Mouse (Mus musculus) A20 (cell line): ENCODE measurements around the gene Calr3.

Source experiments
- DNase-seq: peaks from one replicate; pipeline ENCODE4 v3.0.0-alpha.2; 2011; ENCODE audit warnings: low read depth, low spot score

The Calr3 gene

DNA sequence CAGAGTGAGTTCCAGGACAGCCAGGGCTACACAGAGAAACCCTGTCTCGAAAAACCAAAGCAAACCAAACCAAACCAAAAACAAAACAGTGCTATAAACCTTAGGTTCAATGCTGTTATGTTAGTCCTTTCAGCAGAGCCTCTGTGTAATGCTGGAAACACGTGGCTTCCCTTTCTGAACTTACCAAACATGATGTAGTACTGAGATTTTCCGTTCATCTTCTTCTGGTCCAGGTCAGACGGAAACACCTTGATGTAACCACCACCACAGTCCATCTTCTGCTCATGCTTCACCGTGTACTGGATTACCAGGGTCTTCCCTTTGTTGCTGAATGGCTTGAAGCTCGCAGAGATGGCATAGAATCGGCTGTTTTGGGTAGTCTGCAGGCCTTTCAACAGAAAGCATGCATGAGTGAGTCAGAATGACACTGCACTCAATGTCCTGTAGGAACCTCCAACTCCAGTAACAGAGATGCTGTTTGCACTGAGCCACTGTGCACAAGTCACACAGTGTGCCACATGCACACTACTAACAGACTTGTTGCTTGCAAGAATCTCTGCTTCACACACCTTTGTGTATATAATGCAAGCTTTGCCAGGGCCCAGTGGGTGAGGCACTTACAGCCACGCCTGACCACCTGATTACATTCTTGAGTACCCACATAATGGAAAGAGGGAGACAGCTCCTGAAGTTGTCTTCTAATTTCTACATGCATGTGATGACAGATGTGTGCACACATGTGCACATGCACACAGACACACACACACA, 5.2 kb downstream of the Calr3 start:
- no peak for DNase-seq

DNA sequence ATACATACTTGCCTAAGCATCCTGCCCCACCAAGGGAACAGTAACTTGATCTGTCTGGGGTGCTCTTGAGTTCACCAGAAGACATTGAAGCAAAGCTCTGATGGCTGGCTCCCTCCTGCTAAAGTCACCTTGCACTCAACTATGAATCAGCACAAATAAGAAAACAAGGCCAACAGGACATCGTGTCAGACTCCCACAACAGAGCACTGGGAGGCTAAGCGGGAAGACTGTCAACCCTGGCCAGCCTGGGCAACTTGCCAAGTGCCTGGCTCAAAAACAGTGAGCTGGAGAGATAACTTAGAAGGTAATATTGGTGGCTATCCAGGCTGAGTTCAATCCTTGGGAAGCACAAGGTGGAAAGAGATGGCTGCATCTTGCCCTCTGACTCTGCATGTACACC, 8.7 kb downstream of the Calr3 start:
- no peak for DNase-seq

DNA sequence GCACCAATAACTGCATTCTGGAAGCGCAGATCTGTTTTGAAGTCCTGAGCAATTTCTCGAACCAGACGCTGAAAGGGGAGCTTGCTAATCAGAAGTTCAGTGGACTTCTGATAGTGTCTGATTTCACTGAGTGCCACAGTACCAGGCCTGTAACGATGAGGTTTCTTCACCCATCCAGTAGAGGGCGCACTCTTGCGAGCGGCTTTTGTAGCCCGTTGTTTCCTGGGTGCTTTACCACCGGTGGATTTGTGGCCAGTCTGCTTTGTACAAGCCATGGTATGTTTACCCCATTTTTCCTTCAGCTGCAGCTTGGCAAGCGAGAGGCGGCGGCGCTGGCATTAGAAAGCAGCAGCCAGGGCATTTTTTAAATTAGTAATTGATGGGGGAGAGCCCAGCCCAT, 14.0 kb downstream of the Calr3 start:
- DNase-seq, result peak; percentile 42

DNA sequence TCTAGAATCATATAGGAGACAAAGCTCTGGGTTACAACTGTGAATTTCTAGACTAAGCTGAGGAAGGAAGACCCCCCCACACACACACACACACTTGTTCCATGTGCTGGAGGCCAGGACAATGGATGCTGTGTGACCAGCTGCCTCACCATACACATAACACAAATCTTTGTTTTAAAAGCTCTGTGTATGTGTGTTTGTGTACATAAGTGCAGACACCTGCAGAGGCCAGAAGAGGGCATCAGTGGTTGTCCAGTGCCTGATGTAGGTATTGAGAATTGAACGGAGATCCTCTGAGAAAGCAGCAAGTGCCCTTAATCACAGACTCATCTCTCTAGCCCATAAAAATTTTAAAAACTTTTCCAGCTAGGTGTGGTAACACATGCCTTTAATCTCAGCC, 20.7 kb downstream of the Calr3 start:
- peak; percentile 60 for DNase-seq

DNA sequence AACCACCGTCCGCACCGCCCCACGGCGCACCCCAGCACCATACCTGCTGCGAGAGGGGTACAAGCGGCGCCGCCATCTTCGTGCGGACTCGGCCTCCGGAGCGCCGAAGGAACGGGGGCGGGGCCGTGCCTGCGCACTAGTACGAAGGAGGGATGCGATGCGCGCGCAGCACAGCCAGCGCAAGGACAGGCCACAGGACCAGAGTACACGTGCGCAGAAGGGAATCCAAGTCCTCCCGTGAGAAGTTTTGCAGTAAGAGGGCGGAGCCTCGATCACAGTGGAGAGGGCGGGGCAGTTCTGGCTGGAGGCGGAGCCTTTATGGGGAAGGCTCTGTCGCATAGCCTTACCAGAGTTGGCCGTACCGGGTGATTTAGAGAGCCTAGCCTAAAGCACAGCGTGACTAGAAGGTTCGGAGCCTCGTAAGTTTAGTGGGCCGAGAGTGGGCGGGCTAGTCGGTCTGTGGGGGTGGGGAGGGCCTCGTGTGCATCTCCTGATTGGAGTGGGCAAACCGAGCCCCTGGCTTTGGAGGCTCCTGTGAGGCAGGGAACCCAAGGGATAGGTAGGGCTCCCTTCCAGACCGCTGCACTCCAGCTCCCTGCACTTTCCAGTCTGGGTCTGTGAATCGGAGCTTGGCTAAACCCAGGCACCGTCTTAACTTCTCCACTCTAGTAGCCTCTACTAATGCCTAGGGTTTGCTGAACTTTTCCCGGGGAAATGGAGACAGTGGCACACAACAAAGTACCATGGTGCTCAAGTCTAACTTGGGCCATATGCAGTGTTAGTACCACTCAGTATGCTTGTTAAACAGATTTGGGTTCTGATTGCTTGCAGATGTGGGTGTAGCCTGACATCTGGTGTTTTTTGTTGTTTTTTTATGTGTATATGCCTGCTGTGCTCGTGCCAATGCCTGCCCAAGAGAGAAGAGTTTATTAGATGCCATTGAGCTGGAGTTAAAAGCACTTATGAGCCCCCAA, 22.0 kb downstream of the Calr3 start, which contains the start of gene Eps15l1:
Eps15l1 (minus strand) TSS at position 99 of the 974 bp plus-strand sequence.
- peak; percentile 99 for DNase-seq

DNA sequence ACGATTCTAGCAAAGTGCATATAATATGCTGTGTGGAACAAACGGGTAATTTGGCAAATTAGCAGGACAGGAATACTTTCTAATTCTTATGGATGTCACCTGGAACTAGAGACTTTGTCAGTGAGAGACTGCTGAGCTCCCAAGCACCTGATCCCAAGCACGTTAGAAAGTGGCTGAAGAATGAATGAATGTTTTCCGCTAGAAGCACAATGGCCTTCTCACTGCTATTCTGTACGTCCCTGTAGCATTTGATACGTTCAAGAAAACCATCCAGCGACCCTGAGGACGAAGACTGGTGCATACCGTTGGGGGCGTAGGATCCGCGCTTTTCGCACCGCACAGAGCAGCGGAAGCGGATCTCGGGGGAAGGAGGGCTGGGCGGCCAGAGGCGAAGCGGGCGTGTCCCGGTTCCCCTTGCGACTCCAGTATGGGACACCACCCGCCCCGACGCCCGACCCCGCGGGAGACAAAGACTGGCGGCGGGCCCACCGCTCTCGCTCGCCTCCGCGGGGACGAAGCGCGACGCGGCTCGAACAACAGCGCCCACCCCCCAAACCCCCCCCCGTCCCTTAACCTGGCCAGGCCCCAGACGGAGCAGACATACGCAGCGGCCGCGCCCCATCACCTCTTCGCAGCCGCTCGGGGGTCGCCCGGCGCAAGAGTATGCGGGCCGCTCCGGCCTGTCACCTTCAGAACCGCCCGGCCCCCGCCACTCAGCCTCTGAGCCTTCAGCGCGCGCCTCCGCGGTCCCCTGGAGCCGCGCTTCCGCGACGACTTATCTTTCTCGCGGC, 22.9 kb downstream of the Calr3 start:
- DNase-seq, result peak; percentile 77

DNA sequence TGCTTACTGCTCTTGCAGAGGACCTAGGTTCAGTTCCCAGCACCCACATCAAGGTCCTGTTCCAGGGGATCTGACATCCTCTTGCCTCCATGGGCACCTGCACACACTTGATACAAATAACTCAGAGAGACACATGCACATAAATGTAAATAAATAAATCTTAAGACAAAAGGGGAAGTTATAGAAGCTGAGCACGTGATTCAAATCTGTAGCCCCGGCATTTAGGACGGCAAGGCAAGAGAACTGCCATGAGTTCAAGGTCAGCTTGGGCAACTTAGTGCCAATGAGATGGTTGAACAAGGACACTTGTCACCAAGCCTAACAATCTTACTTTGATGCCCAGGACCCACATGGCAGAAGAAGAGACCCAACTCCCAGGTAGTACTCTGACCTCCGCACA, 25.6 kb downstream of the Calr3 start:
- DNase-seq, result no peak

DNA sequence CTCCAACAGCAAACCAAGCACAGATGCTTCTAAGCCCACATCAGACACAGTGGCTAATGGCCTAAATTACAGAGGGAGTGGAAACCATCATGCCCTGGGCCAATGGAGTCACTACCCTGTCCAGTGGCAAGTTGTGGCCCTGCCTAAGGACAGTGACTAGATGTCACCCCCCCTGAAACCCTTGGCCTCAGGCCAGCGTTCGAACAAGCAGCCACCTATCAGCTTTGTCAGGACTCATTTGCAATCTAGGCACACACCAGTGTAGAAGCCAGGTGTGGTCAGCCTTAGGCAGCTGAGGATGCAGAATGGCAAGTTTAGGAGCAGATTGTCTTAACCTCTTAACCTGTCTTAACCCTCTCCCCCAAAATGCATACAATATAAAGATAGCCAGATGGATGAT, 28.4 kb downstream of the Calr3 start:
- DNase-seq, result no peak

DNA sequence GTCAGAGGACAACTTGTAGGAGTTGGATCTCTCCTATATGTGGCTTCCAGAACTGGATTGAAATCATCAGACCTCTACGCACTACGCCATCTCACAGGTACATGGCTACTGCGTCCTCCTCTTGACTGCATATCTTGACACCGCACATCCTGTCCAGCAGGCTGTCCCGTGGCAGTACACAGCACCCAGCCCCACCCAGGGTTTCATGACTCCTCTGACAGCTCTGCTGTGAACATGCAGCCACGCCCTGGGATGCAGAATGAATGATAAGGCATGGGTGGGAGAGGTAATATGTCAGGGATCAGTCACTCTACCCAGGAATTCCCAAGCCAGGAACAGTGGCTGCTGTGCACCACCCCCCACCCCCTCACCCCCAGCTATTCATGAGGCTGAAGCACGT, 29.8 kb downstream of the Calr3 start:
- DNase-seq, result no peak

DNA sequence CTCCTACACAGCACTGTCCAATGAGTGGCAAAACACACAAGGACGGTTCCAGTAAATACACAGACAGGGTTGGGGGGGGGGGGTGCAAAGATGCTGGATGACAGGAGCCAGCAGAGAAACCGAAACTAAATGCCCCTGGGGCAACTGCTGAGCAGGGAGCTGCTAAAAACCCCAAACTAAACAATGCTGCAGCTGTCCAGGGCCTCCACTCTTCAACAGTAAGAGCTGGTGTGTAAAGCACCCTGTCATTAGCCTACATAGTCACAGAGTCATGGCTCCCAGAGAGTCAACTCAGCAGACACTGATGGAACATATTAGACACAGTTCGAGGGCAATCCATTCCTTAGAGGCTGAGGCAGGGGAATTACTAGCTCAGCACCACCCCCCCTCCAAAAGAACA, 34.2 kb downstream of the Calr3 start:
- peak; percentile 38 for DNase-seq

DNA sequence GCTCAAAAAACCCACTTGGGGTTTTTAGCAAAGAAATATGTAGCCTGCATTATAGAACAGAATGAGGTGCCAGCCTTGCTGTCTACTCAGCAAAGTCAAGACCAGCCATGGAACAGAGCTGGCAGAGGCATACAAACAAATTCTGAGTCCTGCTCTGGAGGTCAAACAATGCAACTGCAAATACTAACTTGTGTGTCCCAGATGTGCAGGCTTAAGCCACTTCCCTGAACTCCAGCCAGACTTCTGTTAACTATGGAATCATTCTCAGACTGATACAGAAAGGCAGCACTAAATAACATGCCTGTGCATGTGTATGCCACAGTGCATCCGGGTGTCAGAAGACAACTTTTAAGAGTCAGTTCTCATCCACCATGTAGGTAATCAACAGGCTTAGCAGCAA, 35.8 kb downstream of the Calr3 start:
- DNase-seq, result no peak

DNA sequence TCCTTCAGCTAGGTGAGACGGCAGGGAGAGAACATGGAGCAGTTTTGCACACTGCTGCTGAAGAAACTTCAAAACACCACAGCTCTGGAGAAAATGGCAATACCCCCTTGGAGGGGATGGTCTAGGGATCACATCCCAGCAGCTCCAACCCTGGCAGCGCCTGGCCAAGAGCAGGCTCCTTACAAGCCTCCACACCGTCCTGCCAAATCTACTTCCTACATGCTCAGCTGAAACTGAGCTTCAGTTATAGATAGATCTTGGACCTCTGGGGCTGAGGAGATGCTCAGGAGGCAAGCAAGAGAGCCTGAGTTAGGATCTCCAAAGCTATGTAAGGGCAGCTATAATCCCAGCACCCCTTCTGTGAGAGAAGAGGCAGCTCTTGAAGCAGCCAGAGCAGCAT, 40.7 kb downstream of the Calr3 start:
- DNase-seq, result no peak

DNA sequence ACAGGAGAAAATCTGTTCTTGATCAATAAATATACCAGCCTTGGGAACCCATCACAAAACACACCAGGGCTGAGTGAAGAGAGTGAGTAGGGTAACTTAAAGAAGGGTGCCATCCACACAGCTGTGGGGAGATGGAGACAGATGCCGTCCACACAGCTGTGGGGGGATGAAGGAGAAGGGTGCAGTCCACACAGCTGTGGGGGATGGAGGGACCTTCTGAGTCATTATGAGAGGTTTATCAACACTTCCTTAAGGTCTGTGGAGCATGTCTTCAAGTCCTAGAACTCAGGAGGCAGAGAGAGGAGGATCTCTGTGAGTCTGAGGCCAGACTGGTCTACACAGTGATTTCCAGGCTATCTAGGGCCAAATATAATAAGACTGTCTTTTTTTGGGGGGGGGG, 42.3 kb downstream of the Calr3 start:
- DNase-seq, result peak; percentile 35

DNA sequence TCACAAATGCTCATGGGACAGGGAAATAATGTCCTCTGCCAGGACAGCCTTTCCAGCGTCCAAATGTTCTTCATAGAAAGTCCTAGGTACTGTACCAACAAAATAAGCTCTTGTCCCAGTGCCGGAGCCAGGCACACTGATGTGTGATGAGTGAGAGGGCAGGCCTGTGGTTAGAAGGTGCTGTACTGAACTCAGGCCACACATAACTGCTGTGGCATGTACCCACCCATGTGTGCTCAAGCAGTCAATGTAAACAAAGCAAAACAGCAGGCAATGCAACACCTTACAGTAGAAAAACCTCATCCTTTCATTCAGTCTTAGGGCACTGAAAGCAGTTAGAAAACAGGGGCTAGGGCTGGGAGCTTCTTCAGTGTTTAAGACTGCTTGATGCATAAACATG, 57.9 kb downstream of the Calr3 start:
- no peak for DNase-seq

DNA sequence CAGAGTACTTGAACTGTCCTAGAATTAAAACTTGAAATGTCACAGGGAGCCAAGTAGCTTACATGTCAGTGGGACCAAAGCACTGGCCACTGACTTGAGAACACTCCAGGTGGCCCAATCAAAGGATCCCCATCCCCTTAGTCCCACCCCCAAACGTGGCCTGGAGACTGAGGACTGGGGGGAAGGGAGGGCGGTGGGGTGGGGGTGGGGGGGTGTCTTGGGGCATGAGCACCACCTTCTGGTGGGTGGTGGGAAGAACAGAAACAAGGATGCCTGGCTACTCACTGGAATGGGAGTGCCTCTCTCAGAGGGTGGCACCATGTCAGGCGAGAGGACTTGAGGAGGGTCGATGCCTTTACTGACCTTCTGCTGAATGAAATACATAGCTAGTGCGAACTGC, 61.3 kb downstream of the Calr3 start:
- no peak for DNase-seq

DNA sequence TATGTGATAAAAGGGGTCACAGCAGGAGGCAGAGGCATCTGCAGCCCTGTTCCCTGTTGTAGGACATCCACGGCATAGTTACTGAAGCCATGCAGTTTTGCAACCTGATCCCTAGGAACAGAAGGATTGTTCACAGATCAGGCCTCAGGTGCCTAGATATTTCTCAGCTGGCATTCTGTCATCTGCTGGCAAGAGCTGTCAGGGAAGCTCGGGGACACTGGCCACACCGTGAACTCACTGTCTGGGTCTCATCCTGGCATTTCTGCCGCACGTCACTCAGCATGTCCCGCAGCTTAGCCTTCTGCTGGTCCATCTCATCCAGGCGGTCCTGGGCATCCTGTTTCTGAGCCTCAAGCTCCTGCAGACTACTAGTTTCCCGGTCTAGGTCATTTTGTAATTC, 63.0 kb downstream of the Calr3 start:
- DNase-seq, result no peak

DNA sequence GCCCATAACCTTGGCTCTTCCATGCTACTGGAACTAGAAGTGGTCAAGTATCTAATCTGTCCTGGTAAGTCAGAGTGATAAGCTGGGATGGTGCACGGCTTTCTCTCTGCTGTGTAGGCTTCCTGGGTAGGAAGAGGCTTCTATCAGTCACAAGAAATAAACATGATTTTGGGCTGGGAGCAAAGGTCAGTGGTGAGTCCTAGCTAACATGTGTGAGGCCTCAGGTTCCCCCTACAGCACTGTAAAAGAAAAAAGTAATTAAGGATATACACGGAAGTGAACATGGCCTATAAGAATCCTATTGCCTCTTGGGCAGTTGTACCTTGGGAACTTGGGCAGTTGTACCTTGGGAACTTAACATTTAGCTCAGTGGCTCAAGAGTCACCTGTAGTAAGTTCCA, 66.8 kb downstream of the Calr3 start:
- DNase-seq, result no peak

DNA sequence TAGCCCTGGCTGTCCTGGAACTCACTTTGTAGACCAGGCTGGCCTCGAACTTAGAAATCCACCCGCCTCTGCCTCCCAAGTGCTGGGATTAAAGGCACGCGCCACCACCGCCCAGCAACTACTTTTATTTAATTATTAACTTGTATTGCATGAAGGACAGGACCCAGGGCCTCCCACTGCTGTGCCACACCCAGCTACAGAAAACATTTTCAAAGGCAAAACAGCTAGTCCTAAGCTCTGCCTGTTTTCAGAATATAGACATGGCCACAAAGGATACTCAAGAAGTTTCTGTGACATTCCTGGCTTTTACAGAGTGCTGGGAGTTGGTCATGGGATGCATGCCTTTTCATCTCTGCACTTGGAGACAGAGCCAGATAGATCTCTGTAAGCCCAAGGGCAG, 67.4 kb downstream of the Calr3 start:
- DNase-seq, result no peak

DNA sequence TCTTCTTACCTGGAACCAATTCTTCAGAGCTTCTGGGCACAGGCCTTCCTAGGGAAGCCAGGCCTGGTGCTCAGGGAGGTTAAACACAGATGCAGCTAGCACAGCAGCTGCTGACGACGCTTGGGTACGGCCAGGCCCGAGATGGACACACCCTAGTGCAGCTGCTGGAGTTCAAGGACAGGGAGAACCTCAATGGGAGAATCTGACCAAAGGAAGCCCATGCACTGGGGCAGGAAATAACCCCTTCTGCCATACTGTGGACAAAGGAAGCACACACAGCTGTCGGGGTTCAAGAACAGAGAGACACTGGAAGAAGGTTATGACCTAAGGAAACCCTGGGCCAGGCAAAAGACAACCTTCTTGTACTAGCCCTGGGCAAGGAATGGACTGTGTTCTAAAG, 68.5 kb downstream of the Calr3 start:
- DNase-seq, result no peak
